Mouse (Mus musculus) heart, embryonic 10.5 days (tissue): ENCODE results near the gene Rab11fip3. TPM values are rescaled to one million over a fixed set of nuclear protein-coding genes. Genes with fewer than 3 reads are reported as not detected.
"Not testable (repeated sequence)": the region's sequence is repeated elsewhere in the genome, so short reads cannot be mapped to it uniquely, and the experiment has no call there.

Experiments
- DNase-seq: peaks from one replicate; pipeline ENCODE4 v3.0.0-alpha.2; 2017; ENCODE audit warnings: low spot score
- H3K27ac ChIP-seq: fragments of 300-500 bp; sonication (generic); 2 replicates; pipeline ENCODE4 v1.5.1; 2016; ENCODE audit warnings: mild to moderate bottlenecking
- H3K27me3 ChIP-seq: fragments of 300-500 bp; sonication (generic); 2 replicates; pipeline ENCODE4 v1.6.1; 2016; ENCODE audit warnings: mild to moderate bottlenecking; ENCODE audit not compliant: poor library complexity, insufficient read depth, severe bottlenecking
- H3K36me3 ChIP-seq: fragments of 300-500 bp; sonication (generic); 2 replicates; pipeline ENCODE4 v1.6.1; 2016; ENCODE audit warnings: mild to moderate bottlenecking, moderate library complexity
- H3K4me1 ChIP-seq: fragments of 300-500 bp; sonication (generic); 2 replicates; pipeline ENCODE4 v1.6.1; 2016; ENCODE audit warnings: mild to moderate bottlenecking
- H3K4me3 ChIP-seq: fragments of 300-500 bp; sonication (generic); 2 replicates; pipeline ENCODE4 v1.5.1; 2016; ENCODE audit warnings: mild to moderate bottlenecking, moderate library complexity
- H3K9me3 ChIP-seq: fragments of 300-500 bp; sonication (generic); 2 replicates; pipeline ENCODE4 v1.6.1; 2016; ENCODE audit warnings: mild to moderate bottlenecking, moderate library complexity
- WGBS: fragments of 180-500 bp; shearing (Covaris S2); methylation state at CpG from one replicate; pipeline ENCODE4 v1.1.7; 2016; 5-methylcytosine and 5-hydroxymethylcytosine counted together
- polyA plus RNA-seq: library from polyadenylated mRNA; unstranded; fragments of >200 nt; fragmentation: Nextera tagmentation; extraction: Ambion mirVana; gene quantifications from 2 replicates; pipeline ENCODE4 v1.2.1, GENCODE M21; 2016

The Rab11fip3 gene
- polyA plus RNA-seq, 1 experiment from 2014 or later, result 16.6 TPM

- DNase-seq, result no peak
- Histone ChIP-seq H3K4me3 (no peak overlapping the region), H3K9me3 (no peaks in the 10 kb centered on the region), H3K27me3 (no peaks in the 10 kb centered on the region), H3K36me3 (no peaks in the 10 kb centered on the region), H3K27ac (peak overlapping the region; percentile 47; the same call in 1 of the 2 replicates), H3K4me1 (peaks cover 39% of the 10 kb centered on the region)
- 42% methylated on average over 10 of the region's 10 CpGs for WGBS
Measured at GRCm38 (mm10) chr17:26046253-26046997, 22.9 kb downstream of the Rab11fip3 start.

GRCm38 (mm10) chr17:26045285-26045684 lies 24.1 kb downstream of the Rab11fip3 start:
- no peaks in the 10 kb centered on the region for H3K27me3 ChIP-seq
- no peaks in the 10 kb centered on the region for H3K9me3 ChIP-seq
- H3K27ac ChIP-seq, result no peak overlapping the region
- DNase-seq, result no peak
- peaks cover 40% of the 10 kb centered on the region for H3K4me1 ChIP-seq
- no peaks in the 10 kb centered on the region for H3K36me3 ChIP-seq
- 79% methylated on average over 4 of the region's 4 CpGs for WGBS
- no peak overlapping the region for H3K4me3 ChIP-seq

- Histone ChIP-seq H3K4me3 (no peak overlapping the region), H3K36me3 (no peaks in the 10 kb centered on the region), H3K4me1 (peaks cover 36% of the 10 kb centered on the region), H3K27me3 (no peaks in the 10 kb centered on the region), H3K27ac (peak overlapping the region; percentile 53), H3K9me3 (no peaks in the 10 kb centered on the region)
- DNase-seq, result no peak
- WGBS, result 67% methylated on average over 5 of the region's 5 CpGs
Measured at GRCm38 (mm10) chr17:26043249-26043636, 26.1 kb downstream of the Rab11fip3 start.

GRCm38 (mm10) chr17:26042599-26043248 lies 26.6 kb downstream of the Rab11fip3 start:
- no peaks in the 10 kb centered on the region for H3K36me3 ChIP-seq
- peaks cover 34% of the 10 kb centered on the region for H3K4me1 ChIP-seq
- no peak for DNase-seq
- 63% methylated on average over 13 of the region's 13 CpGs for WGBS
- no peaks in the 10 kb centered on the region for H3K9me3 ChIP-seq
- H3K4me3 ChIP-seq, result no peak overlapping the region
- no peaks in the 10 kb centered on the region for H3K27me3 ChIP-seq
- H3K27ac ChIP-seq, result peak overlapping the region; percentile 53

GRCm38 (mm10) chr17:26041111-26041802 lies 28.1 kb downstream of the Rab11fip3 start:
- DNase-seq, result no peak
- Histone ChIP-seq H3K27ac (no peak overlapping the region), H3K9me3 (no peaks in the 10 kb centered on the region), H3K27me3 (no peaks in the 10 kb centered on the region), H3K4me3 (no peak overlapping the region), H3K36me3 (0 out of 2 replicates have a peak, but pooled peaks cover 4% of the 10 kb centered on the region), H3K4me1 (peaks cover 24% of the 10 kb centered on the region)
- WGBS, result 49% methylated on average over 9 of the region's 9 CpGs

GRCm38 (mm10) chr17:26040711-26041110 lies 28.6 kb downstream of the Rab11fip3 start:
- peaks cover 22% of the 10 kb centered on the region for H3K4me1 ChIP-seq
- WGBS, result 75% methylated on average over 8 of the region's 8 CpGs
- DNase-seq, result not testable (repeated sequence)

GRCm38 (mm10) chr17:26032037-26032436 lies 37.3 kb downstream of the Rab11fip3 start:
- 52% methylated on average over 6 of the region's 6 CpGs for WGBS

More at GRCm38 (mm10) chr17:26040711-26041110, 28.6 kb downstream of the Rab11fip3 start:
- not testable (repeated sequence) for H3K27ac ChIP-seq, H3K27me3 ChIP-seq, H3K36me3 ChIP-seq, H3K4me3 ChIP-seq, H3K9me3 ChIP-seq

GRCm38 (mm10) chr17:26031583-26031982 lies 37.8 kb downstream of the Rab11fip3 start:
- no peaks in the 10 kb centered on the region for H3K27me3 ChIP-seq
- DNase-seq, result no peak
- H3K9me3 ChIP-seq, result no peaks in the 10 kb centered on the region
- 79% methylated on average over 5 of the region's 5 CpGs for WGBS
- H3K4me3 ChIP-seq, result no peak overlapping the region
- peaks cover 12% of the 10 kb centered on the region; the same call in 1 of the 2 replicates for H3K4me1 ChIP-seq
- H3K27ac ChIP-seq, result no peak overlapping the region
- H3K36me3 ChIP-seq, result peaks cover 18% of the 10 kb centered on the region; the same call in 1 of the 2 replicates

More at GRCm38 (mm10) chr17:26032037-26032436, 37.3 kb downstream of the Rab11fip3 start:
- Histone ChIP-seq H3K36me3 (peaks cover 18% of the 10 kb centered on the region; the same call in 1 of the 2 replicates), H3K27ac (no peak overlapping the region), H3K4me3 (no peak overlapping the region), H3K27me3 (no peaks in the 10 kb centered on the region), H3K9me3 (no peaks in the 10 kb centered on the region), H3K4me1 (peaks cover 12% of the 10 kb centered on the region; the same call in 1 of the 2 replicates)
- DNase-seq, result no peak

- Histone ChIP-seq H3K27ac (no peak overlapping the region), H3K4me3 (no peak overlapping the region), H3K9me3 (no peaks in the 10 kb centered on the region), H3K4me1 (peaks cover 10% of the 10 kb centered on the region; the same call in 1 of the 2 replicates), H3K36me3 (peaks cover 20% of the 10 kb centered on the region), H3K27me3 (no peaks in the 10 kb centered on the region)
- WGBS, result 89% methylated on average over 4 of the region's 4 CpGs
- DNase-seq, result no peak
Measured at GRCm38 (mm10) chr17:26028261-26028660, 41.1 kb downstream of the Rab11fip3 start.

- peaks cover 18% of the 10 kb centered on the region for H3K36me3 ChIP-seq
- no peak for DNase-seq
- H3K4me3 ChIP-seq, result no peak overlapping the region
- no peaks in the 10 kb centered on the region for H3K27me3 ChIP-seq
- no peak overlapping the region for H3K27ac ChIP-seq
- H3K4me1 ChIP-seq, result peaks cover 25% of the 10 kb centered on the region
- no peaks in the 10 kb centered on the region for H3K9me3 ChIP-seq
- WGBS, result 88% methylated on average over 9 of the region's 9 CpGs
Measured at GRCm38 (mm10) chr17:26024674-26025073, 44.7 kb downstream of the Rab11fip3 start.

- H3K36me3 ChIP-seq, result peaks cover 18% of the 10 kb centered on the region
- H3K4me1 ChIP-seq, result peaks cover 25% of the 10 kb centered on the region
- H3K4me3 ChIP-seq, result no peak overlapping the region
- DNase-seq, result no peak
- no peaks in the 10 kb centered on the region for H3K27me3 ChIP-seq
- H3K27ac ChIP-seq, result no peak overlapping the region; the same call in 1 of the 2 replicates
- no peaks in the 10 kb centered on the region for H3K9me3 ChIP-seq
- WGBS, result 89% methylated on average over 8 of the region's 8 CpGs
Measured at GRCm38 (mm10) chr17:26023966-26024365, 45.4 kb downstream of the Rab11fip3 start.

- H3K36me3 ChIP-seq, result peaks cover 18% of the 10 kb centered on the region
- no peaks in the 10 kb centered on the region for H3K27me3 ChIP-seq
- WGBS, result 90% methylated on average over 5 of the region's 5 CpGs
- H3K27ac ChIP-seq, result no peak overlapping the region
- no peak for DNase-seq
- no peaks in the 10 kb centered on the region for H3K9me3 ChIP-seq
- peaks cover 32% of the 10 kb centered on the region for H3K4me1 ChIP-seq
- H3K4me3 ChIP-seq, result no peak overlapping the region
Measured at GRCm38 (mm10) chr17:26023181-26023580, 46.2 kb downstream of the Rab11fip3 start.
